Mouse (Mus musculus): ENCODE data around the gene Ksr2.
A peak's percentile ranks its signal among the peaks of the same experiment; 100 is the strongest.

Ksr2 gene

GRCm38 (mm10) chr5:117486092-117486491 lies 72.3 kb downstream of the Ksr2 start:
- no peak for DNase-seq

GRCm38 (mm10) chr5:117488155-117488554 lies 74.4 kb downstream of the Ksr2 start:
- no peak for DNase-seq

- DNase-seq = no peak
Observed at GRCm38 (mm10) chr5:117488670-117489325, 75.0 kb downstream of the Ksr2 start.

- DNase-seq = no peak
Observed at GRCm38 (mm10) chr5:117492933-117493863, 79.4 kb downstream of the Ksr2 start.

- peak; percentile 72 for DNase-seq
Observed at GRCm38 (mm10) chr5:117493947-117494346, 80.1 kb downstream of the Ksr2 start.

GRCm38 (mm10) chr5:117497084-117497483 lies 83.3 kb downstream of the Ksr2 start:
- DNase-seq = no peak

GRCm38 (mm10) chr5:117502611-117503010 lies 88.8 kb downstream of the Ksr2 start:
- peak; percentile 38 for DNase-seq

GRCm38 (mm10) chr5:117504431-117504830 lies 90.6 kb downstream of the Ksr2 start:
- no peak for DNase-seq

GRCm38 (mm10) chr5:117505204-117505603 lies 91.4 kb downstream of the Ksr2 start:
- DNase-seq = peak; percentile 79

GRCm38 (mm10) chr5:117505769-117506168 lies 92.0 kb downstream of the Ksr2 start:
- no peak for DNase-seq

- peak; percentile 87 for DNase-seq
Observed at GRCm38 (mm10) chr5:117506406-117506805, 92.6 kb downstream of the Ksr2 start.

- peak; percentile 45 for DNase-seq
Observed at GRCm38 (mm10) chr5:117509511-117510375, 95.9 kb downstream of the Ksr2 start.

GRCm38 (mm10) chr5:117510864-117511263 lies 97.1 kb downstream of the Ksr2 start:
- no peak for DNase-seq

- DNase-seq = no peak
Observed at GRCm38 (mm10) chr5:117515396-117515795, 101.6 kb downstream of the Ksr2 start.

- DNase-seq = no peak
Observed at GRCm38 (mm10) chr5:117515861-117516260, 102.1 kb downstream of the Ksr2 start.

GRCm38 (mm10) chr5:117516597-117516996 lies 102.8 kb downstream of the Ksr2 start:
- peak; percentile 80 for DNase-seq

- no peak for DNase-seq
Observed at GRCm38 (mm10) chr5:117519858-117520495, 106.2 kb downstream of the Ksr2 start.

GRCm38 (mm10) chr5:117521156-117521555 lies 107.4 kb downstream of the Ksr2 start:
- peak; percentile 42 for DNase-seq

- no peak for DNase-seq
Observed at GRCm38 (mm10) chr5:117521701-117522100, 107.9 kb downstream of the Ksr2 start.

- DNase-seq = no peak
Observed at GRCm38 (mm10) chr5:117522471-117522870, 108.7 kb downstream of the Ksr2 start.

- DNase-seq = no peak
Observed at GRCm38 (mm10) chr5:117523010-117523409, 109.2 kb downstream of the Ksr2 start.

- DNase-seq = no peak
Observed at GRCm38 (mm10) chr5:117530991-117531390, 117.2 kb downstream of the Ksr2 start.

GRCm38 (mm10) chr5:117539221-117539620 lies 125.4 kb downstream of the Ksr2 start:
- no peak for DNase-seq

All from kidney, adult 18-20 months (tissue).